Mouse (Mus musculus): Measurements from ENCODE around the gene Daglb.

DNA sequence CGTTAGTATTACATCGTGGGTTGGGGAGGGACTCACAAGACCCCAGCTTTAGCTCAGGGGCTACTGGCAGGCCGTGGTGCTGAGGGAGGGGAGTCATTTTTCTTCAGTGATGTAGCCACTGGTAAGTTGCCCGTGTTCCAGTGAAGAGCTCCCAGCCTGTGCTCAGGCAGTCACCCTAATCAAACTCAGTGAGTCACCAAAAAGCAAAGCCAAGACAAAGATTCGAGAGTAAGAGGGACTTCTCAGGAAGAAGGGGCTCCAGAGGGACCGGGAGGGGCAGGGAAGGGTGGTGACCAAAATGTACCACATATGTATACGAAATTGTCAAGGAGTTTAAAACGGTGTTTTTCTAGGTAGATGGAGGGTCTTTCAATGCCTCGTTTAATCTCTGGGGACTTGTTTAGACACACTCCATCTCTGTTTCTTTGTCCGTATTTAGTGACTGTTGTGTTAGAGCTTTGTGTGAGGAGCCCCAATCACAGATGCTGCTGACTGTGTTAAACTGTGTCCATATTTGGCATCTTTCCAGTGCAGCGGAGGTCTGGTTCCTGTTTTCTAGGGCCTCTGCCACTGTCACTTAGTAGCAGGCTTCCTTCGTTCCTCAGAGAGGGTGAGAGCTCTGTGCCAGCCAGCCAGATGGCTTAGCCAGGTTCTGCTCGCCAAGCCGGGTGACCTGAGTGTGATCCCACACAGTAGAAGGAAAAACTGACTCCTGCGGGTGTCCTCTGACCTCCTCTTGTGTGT lies 6.2 kb downstream of the Daglb start:
- no peak for TF ChIP-seq CTCF (IDR thresholded peaks at IDR 0.05; ENCODE audit: borderline replicate concordance, control insufficient read depth, extremely low read depth, insufficient read depth, low read length, poor library complexity)
- TF ChIP-seq POLR2A (IDR thresholded peaks at IDR 0.05; ENCODE audit: control insufficient read depth, extremely low read depth, insufficient read depth, low read length, poor library complexity): no peak

Data from thymus, adult 2 months (tissue).